Mouse (Mus musculus): ENCODE data around the gene Scap. TPM values are rescaled to one million over a fixed set of nuclear protein-coding genes. Genes with fewer than 3 reads are reported as not detected.

Gene Scap
- polyA plus RNA-seq, 1 experiment from 2014 or later, result 31.6 TPM

DNA sequence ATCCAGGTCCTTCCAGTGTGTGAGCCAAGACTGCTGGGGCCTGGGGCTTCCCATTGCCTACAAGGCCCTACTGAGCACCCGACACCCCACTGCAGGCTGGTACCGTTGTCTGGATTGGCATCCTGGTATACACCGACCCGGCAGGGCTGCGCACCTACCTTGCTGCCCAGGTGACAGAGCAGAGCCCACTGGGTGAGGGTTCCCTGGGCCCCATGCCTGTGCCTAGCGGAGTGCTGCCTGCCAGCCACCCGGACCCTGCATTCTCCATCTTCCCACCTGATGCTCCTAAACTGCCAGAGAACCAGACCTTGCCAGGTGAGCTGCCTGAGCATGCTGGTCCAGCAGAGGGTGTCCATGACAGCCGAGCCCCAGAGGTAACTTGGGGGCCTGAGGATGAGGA is 46.3 kb downstream of the Scap start:
- no peaks in the 10 kb centered on the region for H3K4me1 ChIP-seq (replicated peaks; ENCODE audit: control insufficient read depth, insufficient read depth)
- WGBS, result 92% methylated on average over 8 of the region's 8 CpGs
- H3K9ac ChIP-seq (ENCODE audit: low read length), result no peak overlapping the region
- no peak for ATAC-seq (ENCODE audit: low FRiP score, low TSS enrichment)
- no peak for TF ChIP-seq EP300 (optimal IDR thresholded peaks at IDR 0.05)
- TF ChIP-seq CTCF (IDR thresholded peaks at IDR 0.05; ENCODE audit: low read depth), result no peak
- no peaks in the 10 kb centered on the region for H3K27me3 ChIP-seq (ENCODE audit: control insufficient read depth, insufficient read depth, low read length)
- no peak for DNase-seq (ENCODE audit: low spot score)
- H3K27ac ChIP-seq (replicated peaks), result no peak overlapping the region
- no peaks in the 10 kb centered on the region for H3K9me3 ChIP-seq (ENCODE audit: control insufficient read depth, low read length)
- H3K36me3 ChIP-seq (ENCODE audit: control insufficient read depth, insufficient read depth, low read length), result peaks cover 22% of the 10 kb centered on the region
- H3K4me3 ChIP-seq (ENCODE audit: low read depth, low read length), result no peak overlapping the region
- no peak overlapping the region for H3K4me2 ChIP-seq (replicated peaks; ENCODE audit: low read depth)

DNA sequence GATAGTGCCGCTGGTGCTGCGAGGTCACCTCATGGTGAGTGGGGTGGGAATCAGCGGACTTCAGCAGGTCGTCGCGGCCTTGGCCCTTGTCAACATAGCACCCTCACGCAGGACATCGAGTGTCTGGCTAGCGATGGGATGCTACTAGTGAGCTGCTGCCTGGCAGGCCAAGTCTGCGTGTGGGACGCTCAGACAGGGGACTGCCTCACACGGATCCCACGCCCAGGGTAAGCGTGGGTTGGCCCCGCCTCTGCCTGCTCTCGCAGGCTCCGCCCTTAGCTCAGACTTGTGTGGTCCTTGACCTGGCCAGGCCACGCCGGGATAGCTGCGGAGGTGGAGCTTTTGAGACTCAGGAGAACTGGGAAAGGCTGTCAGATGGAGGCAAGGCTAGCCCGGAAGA is 47.6 kb downstream of the Scap start:
- ATAC-seq (ENCODE audit: low FRiP score, low TSS enrichment), result peak; percentile 47; the same call in 1 of the 2 replicates
- Histone ChIP-seq H3K4me2 (replicated peaks; ENCODE audit: low read depth) (no peak overlapping the region), H3K9me3 (ENCODE audit: control insufficient read depth, low read length) (no peaks in the 10 kb centered on the region), H3K4me1 (replicated peaks; ENCODE audit: control insufficient read depth, insufficient read depth) (no peaks in the 10 kb centered on the region), H3K36me3 (ENCODE audit: control insufficient read depth, insufficient read depth, low read length) (peaks cover 25% of the 10 kb centered on the region), H3K4me3 (ENCODE audit: low read depth, low read length) (no peak overlapping the region), H3K9ac (ENCODE audit: low read length) (no peak overlapping the region), H3K27ac (replicated peaks) (no peak overlapping the region), H3K27me3 (ENCODE audit: control insufficient read depth, insufficient read depth, low read length) (no peaks in the 10 kb centered on the region)
- TF ChIP-seq CTCF (IDR thresholded peaks at IDR 0.05; ENCODE audit: low read depth) (no peak), EP300 (optimal IDR thresholded peaks at IDR 0.05) (no peak)
- peak; percentile 50 for DNase-seq (ENCODE audit: low spot score)
- 42% methylated on average over 21 of the region's 21 CpGs for WGBS

- Histone ChIP-seq H3K4me3 (ENCODE audit: low read depth, low read length) (no peak overlapping the region), H3K9ac (ENCODE audit: low read length) (no peak overlapping the region), H3K27me3 (ENCODE audit: control insufficient read depth, insufficient read depth, low read length) (no peaks in the 10 kb centered on the region), H3K4me2 (replicated peaks; ENCODE audit: low read depth) (no peak overlapping the region), H3K9me3 (ENCODE audit: control insufficient read depth, low read length) (no peaks in the 10 kb centered on the region), H3K4me1 (replicated peaks; ENCODE audit: control insufficient read depth, insufficient read depth) (no peaks in the 10 kb centered on the region), H3K36me3 (ENCODE audit: control insufficient read depth, insufficient read depth, low read length) (peaks cover 26% of the 10 kb centered on the region), H3K27ac (replicated peaks) (no peak overlapping the region)
- WGBS, result 72% methylated on average over 12 of the region's 12 CpGs
- TF ChIP-seq EP300 (optimal IDR thresholded peaks at IDR 0.05) (no peak), CTCF (IDR thresholded peaks at IDR 0.05; ENCODE audit: low read depth) (no peak)
- DNase-seq (ENCODE audit: low spot score) (no peak), ATAC-seq (ENCODE audit: low FRiP score, low TSS enrichment) (no peak)
Observed at GRCm38 (mm10) chr9:110381292-110381691, 48.2 kb downstream of the Scap start.

DNA sequence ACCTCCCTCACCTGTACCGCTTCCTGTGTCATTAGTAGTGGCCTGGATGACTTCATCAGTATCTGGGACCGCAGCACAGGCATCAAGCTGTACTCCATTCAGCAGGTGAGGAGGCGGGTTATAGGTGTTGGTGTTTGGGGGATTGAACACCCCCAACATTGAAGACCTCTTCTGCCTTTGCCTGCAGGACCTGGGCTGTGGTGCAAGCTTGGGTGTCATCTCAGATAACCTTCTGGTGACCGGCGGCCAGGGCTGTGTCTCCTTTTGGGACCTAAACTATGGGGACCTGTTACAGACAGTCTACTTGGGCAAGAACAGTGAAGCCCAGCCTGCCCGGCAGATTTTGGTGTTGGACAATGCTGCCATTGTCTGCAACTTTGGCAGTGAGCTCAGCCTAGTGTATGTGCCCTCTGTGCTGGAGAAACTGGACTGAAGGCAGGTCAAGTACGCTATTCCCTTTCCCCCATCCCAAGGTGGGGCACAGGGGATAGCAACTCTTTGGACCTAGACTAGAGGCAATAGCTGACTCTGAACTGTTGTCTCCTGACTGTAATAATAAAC is 51.4 kb downstream of the Scap start:
- TF ChIP-seq CTCF (IDR thresholded peaks at IDR 0.05; ENCODE audit: low read depth) (no peak), EP300 (optimal IDR thresholded peaks at IDR 0.05) (no peak)
- Histone ChIP-seq H3K36me3 (ENCODE audit: control insufficient read depth, insufficient read depth, low read length) (peaks cover 41% of the 10 kb centered on the region), H3K27ac (replicated peaks) (no peak overlapping the region), H3K27me3 (ENCODE audit: control insufficient read depth, insufficient read depth, low read length) (no peaks in the 10 kb centered on the region), H3K9ac (ENCODE audit: low read length) (no peak overlapping the region), H3K4me3 (ENCODE audit: low read depth, low read length) (no peak overlapping the region), H3K4me1 (replicated peaks; ENCODE audit: control insufficient read depth, insufficient read depth) (no peaks in the 10 kb centered on the region), H3K9me3 (ENCODE audit: control insufficient read depth, low read length) (no peaks in the 10 kb centered on the region), H3K4me2 (replicated peaks; ENCODE audit: low read depth) (no peak overlapping the region)
- no peak for ATAC-seq (ENCODE audit: low FRiP score, low TSS enrichment)
- DNase-seq (ENCODE audit: low spot score), result no peak
- WGBS, result 86% methylated on average over 7 of the region's 7 CpGs

GRCm38 (mm10) chr9:110388011-110388410 is 54.9 kb downstream of the Scap start:
- TF ChIP-seq CTCF (IDR thresholded peaks at IDR 0.05; ENCODE audit: low read depth) (no peak), EP300 (optimal IDR thresholded peaks at IDR 0.05) (no peak)
- ATAC-seq (ENCODE audit: low FRiP score, low TSS enrichment) (no peak), DNase-seq (ENCODE audit: low spot score) (no peak)
- Histone ChIP-seq H3K4me2 (replicated peaks; ENCODE audit: low read depth) (no peak overlapping the region), H3K4me3 (ENCODE audit: low read depth, low read length) (no peak overlapping the region), H3K27ac (replicated peaks) (no peak overlapping the region), H3K36me3 (ENCODE audit: control insufficient read depth, insufficient read depth, low read length) (peaks cover 54% of the 10 kb centered on the region), H3K9ac (ENCODE audit: low read length) (no peak overlapping the region), H3K27me3 (ENCODE audit: control insufficient read depth, insufficient read depth, low read length) (no peaks in the 10 kb centered on the region), H3K4me1 (replicated peaks; ENCODE audit: control insufficient read depth, insufficient read depth) (no peaks in the 10 kb centered on the region), H3K9me3 (ENCODE audit: control insufficient read depth, low read length) (no peaks in the 10 kb centered on the region)
- WGBS, result 97% methylated on average over 7 of the region's 7 CpGs

DNA sequence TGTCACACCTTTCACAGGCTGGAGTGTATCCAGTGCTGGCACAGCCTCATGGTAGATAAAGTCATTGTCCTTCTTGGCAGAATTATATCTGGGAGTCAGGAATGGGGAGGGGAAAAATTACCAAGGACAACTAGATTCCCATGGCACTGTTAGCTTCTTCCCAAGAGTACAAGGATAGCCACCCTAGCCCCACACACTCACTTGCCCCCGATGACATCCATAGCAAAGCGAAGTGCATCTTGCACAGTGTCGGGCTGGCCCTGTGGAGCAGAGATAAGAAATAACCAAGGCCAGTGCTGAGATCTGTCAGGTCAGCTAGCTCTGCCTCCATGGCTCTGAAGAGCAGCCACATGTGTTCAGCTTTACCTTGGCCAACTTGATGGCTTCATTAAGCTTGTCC is 57.8 kb downstream of the Scap start:
- no peak overlapping the region for H3K4me2 ChIP-seq (replicated peaks; ENCODE audit: low read depth)
- 95% methylated on average over 3 of the region's 3 CpGs for WGBS

More for the DNA sequence above, 57.8 kb downstream of the Scap start:
- no peak overlapping the region for H3K27ac ChIP-seq (replicated peaks)
- ATAC-seq (ENCODE audit: low FRiP score, low TSS enrichment) (no peak), DNase-seq (ENCODE audit: low spot score) (no peak)
- no peak overlapping the region for H3K9ac ChIP-seq (ENCODE audit: low read length)
- H3K9me3 ChIP-seq (ENCODE audit: control insufficient read depth, low read length), result no peaks in the 10 kb centered on the region
- no peaks in the 10 kb centered on the region for H3K27me3 ChIP-seq (ENCODE audit: control insufficient read depth, insufficient read depth, low read length)
- no peaks in the 10 kb centered on the region for H3K4me1 ChIP-seq (replicated peaks; ENCODE audit: control insufficient read depth, insufficient read depth)
- peaks cover 51% of the 10 kb centered on the region for H3K36me3 ChIP-seq (ENCODE audit: control insufficient read depth, insufficient read depth, low read length)
- TF ChIP-seq CTCF (IDR thresholded peaks at IDR 0.05; ENCODE audit: low read depth) (no peak), EP300 (optimal IDR thresholded peaks at IDR 0.05) (no peak)
- no peak overlapping the region for H3K4me3 ChIP-seq (ENCODE audit: low read depth, low read length)

Measured in stomach, postnatal 0 days (tissue).